Mouse (Mus musculus) hematopoietic stem cell, adult 5-6 weeks (primary cell): ENCODE measurements around the gene Fdxr. TPM values are rescaled to one million over a fixed set of nuclear protein-coding genes. Genes with fewer than 3 reads are reported as not detected.
A peak's percentile ranks its signal among the peaks of the same experiment; 100 is the strongest.

Experiments used
- ATAC-seq, 2 experiments: fragments of 125-278 bp in 1 of 2; replicated peaks in 1 of 2; 2 replicates each; pipeline ENCODE4 v1.8.0; 2016 to 2017; ENCODE audit warnings: inconsistent platforms in 2 of 2, mild to moderate bottlenecking in 2 of 2, moderate number of reproducible peaks in 2 of 2, low read depth in 1 of 2, moderate TSS enrichment in 1 of 2; ENCODE audit not compliant: low FRiP score in 2 of 2, poor library complexity in 2 of 2, severe bottlenecking in 2 of 2, insufficient read depth in 1 of 2, low TSS enrichment in 1 of 2
- total RNA-seq: library from RNA; stranded (forward); fragments of 172-1452, 232-1000 nt; gene quantifications from 2 replicates; pipeline ENCODE4 v1.2.3, GENCODE M21; 2017

Fdxr gene
- 19.9 and 22.6 TPM in 2 replicates for total RNA-seq

DNA sequence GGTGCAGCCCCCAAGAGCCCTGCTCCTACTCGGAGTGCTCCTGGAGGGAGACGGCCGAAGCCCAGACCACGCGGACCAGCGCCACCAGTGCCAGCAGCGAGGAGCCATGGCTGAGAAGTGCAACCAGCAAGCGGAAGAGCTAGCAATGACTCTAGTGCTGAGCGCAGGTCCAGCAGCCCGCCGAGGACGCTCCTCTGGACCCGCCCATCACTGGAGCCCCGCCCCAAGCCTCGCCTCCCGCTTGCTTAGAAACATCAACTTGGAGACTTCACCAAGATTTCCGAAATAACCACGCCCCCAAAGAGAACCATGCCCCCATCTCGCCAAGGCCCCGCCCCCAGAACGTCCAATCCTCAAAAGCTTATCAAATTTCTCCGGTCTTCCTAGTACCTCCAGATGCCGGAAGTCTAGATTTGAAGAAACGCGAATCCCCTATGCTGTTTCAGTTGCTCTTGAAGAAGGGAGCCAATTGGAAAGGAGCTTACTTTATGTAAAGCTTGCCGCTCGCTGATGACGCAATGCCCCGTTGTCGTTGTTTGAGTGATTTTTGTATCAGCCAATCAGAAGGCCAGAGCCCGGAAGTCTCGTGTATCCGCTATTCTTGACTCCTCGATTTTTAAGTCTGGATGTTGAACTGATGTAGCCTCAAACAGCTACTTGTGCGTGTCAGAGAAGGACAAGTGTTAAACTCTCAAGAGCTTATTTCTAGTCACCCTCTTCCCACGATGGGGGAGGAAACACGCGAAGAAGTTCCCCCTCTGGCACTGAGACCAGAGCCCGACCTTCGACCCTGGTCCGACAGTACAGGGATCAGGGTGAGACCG, at the start of gene Fdxr:
TSS of gene Fdxr (minus strand) at position 271 of the 824 bp plus-strand sequence.
- ATAC-seq: peak; percentile 90 to 92

- no peak for ATAC-seq
These were observed 46.5 kb upstream of the Fdxr start for GRCm38 (mm10) chr11:115323354-115323753.

DNA sequence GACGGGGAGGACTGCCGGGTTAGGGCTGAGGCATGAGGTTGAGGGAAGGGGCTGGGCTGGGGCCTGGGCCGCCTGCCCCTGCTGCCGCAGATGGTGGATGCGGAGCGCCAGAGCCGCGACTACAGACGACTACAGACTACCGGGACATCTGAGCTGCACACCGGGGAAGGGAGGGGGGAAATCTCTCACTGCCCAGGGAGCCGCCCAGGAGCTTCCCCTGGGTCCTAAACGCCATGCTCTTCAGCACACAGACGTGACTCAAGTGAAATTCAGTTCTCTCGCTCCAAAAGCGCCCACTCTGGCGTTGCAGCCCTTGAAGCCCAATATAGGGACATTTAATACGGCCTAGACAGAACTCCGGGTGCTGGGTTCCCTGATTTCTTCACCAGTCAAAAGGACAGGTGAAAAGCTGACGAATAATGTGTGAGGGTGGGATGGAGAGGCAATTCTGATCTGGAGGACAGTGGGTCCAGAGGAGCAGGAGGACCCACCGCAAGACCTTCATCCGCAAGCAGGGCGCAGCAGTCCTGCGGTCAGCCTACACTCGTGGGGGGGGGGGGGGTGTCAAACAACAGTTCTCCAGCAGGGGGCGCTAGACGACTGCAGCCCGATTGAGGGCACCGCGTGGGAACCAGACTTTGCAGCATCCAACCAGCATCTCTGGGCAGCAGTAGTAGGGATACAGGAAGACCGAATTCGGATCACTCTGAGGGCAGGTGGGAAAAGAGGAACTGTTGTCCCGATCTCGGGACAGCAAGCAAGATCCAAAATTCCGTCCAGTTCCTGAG, 45.2 kb upstream of the Fdxr start, which contains the start of gene Ush1g:
TSS of gene Ush1g (minus strand) at position 136 of the 788 bp plus-strand sequence.
- peak; percentile 47 to 71; a peak in 3 of 4 replicates for ATAC-seq

- no peak for ATAC-seq
These were observed 43.0 kb upstream of the Fdxr start for GRCm38 (mm10) chr11:115319704-115320383.

GRCm38 (mm10) chr11:115318245-115319027, 41.6 kb upstream of the Fdxr start:
- ATAC-seq: no peak

DNA sequence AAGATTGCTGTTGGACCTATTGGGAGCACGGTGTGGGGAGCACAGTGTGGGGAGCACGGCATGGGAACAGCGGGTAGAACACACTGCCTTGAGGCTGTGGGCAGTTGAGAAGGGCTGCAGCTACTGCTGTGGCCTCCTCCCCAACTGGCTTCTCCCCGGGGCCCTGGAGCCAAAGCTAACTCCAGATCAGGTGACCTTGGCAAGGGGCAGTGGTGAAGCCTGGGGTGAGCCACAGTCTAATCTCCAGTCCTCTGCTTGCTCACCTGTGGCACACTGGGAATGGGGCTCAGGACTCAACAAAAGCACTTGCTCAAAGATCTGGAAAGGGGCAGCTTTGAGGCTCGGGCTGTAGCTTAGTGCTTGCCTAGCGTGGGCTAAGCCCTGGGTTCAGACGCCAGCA, 40.4 kb upstream of the Fdxr start:
- ATAC-seq: no peak

- 0 out of 4 replicates have a peak, but pooled peaks of 1 of the 2 experiments have one; percentile 26 for ATAC-seq
These were observed 37.4 kb upstream of the Fdxr start for GRCm38 (mm10) chr11:115314249-115314648.

- no peak for ATAC-seq
These were observed 31.9 kb upstream of the Fdxr start for GRCm38 (mm10) chr11:115308781-115309180.

DNA sequence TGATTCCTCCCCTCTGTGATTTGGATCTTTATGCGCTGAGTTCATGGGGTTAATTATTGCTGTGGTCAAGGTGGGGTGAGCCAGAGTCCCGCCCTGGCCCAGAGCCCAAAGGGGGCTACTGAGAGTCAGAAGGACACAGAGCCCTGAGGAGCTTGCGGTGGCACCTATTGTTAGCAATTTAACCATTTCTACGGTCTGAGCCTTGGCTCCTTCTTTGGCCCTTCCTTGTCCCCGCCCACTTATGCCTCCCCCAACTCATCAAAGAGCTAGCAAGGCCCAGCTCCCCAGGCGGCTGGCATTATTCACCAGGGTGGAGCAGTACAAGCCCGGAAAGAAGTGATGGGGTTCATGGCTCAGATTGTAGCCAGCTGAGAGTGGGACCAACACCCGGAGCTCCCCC, 30.0 kb upstream of the Fdxr start, which contains the start of gene Otop2:
TSS of gene Otop2 (plus strand) at position 301 of the 400 bp plus-strand sequence.
- no peak for ATAC-seq

DNA sequence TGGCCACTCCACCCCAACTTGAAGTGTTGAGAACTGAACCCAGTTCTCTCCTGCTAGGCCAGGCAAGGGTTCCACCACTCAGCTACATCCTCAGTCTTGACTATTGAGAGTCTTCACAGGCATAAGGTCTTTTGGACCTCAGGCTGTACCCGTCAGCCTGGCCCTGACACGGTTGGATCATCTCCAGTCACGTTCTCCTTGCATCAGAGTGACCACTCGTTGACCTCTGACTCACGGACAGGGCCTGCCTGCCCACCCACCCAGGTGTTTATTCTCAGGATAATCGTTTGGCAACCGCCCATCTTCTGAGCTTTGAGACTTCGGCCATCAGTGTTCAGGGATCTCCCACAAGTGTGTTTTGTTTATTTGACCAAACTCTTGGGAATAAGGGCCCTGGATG, 26.3 kb upstream of the Fdxr start:
- no peak for ATAC-seq

DNA sequence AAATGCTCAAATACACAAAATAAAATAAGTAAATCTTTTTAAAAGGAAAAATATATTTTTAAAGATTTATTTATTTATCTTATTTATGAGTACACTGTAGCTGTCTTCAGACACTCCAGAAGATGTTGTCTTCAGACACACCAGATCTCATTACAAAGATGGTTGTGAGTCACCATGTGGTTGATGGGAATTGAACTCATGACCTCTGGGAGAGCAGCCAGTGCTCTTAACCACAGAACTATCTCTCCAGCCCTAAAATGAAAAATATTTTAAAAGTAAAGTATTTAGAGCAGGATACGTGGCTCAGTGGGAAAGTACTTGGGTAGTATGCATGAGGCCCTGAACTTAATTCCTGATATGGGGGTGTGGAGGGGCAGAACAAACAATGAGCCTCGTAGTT, 24.5 kb upstream of the Fdxr start:
- no peak for ATAC-seq

- no peak for ATAC-seq
These were observed 23.9 kb upstream of the Fdxr start for GRCm38 (mm10) chr11:115300745-115301144.

GRCm38 (mm10) chr11:115298160-115298559, 21.3 kb upstream of the Fdxr start:
- ATAC-seq: no peak

GRCm38 (mm10) chr11:115297214-115297826, 20.5 kb upstream of the Fdxr start, which contains the start of gene Fads6:
Gene Fads6 (minus strand): TSS chr11:115297663.
- peak; percentile 76 to 83 for ATAC-seq

GRCm38 (mm10) chr11:115296471-115297210, 19.8 kb upstream of the Fdxr start:
- ATAC-seq: no peak

- ATAC-seq: no peak
These were observed 19.1 kb upstream of the Fdxr start for GRCm38 (mm10) chr11:115295939-115296338.
